Mouse (Mus musculus) C2C12 (cell line): ENCODE data around the gene Igf1. TPM values are rescaled to one million over a fixed set of nuclear protein-coding genes. Genes with fewer than 3 reads are reported as not detected.

Experiments used
- H3K27me3 ChIP-seq: one replicate; pipeline ENCODE4 v1.6.1; 2011; ENCODE audit not compliant: control insufficient read depth, insufficient read depth, insufficient read length
- H3K36me3 ChIP-seq: one replicate; pipeline ENCODE4 v1.6.1; 2011; ENCODE audit not compliant: control insufficient read depth, insufficient read depth
- H3K4me3 ChIP-seq: one replicate; pipeline ENCODE4 v1.5.1; 2011; ENCODE audit warnings: mild to moderate bottlenecking, control low read depth; ENCODE audit not compliant: poor library complexity, insufficient read depth, severe bottlenecking
- H3K79me2 ChIP-seq: one replicate; pipeline ENCODE4 v1.6.1; 2011; ENCODE audit not compliant: control insufficient read depth, insufficient read depth
- H3K79me3 ChIP-seq: one replicate; pipeline ENCODE4 v1.6.1; 2011; ENCODE audit warnings: low read depth, control low read depth
- H3ac ChIP-seq: one replicate; pipeline ENCODE3; 2011; ENCODE audit warnings: low read depth; ENCODE audit not compliant: control insufficient read depth, insufficient read length
- CEBPB ChIP-seq: IDR thresholded peaks from one replicate; pipeline ENCODE4 v1.6.1; 2011; ENCODE audit warnings: low read depth, mild to moderate bottlenecking, control low read depth, moderate library complexity
- CTCF ChIP-seq: IDR thresholded peaks from one replicate; pipeline ENCODE4 v1.5.1; 2011; ENCODE audit not compliant: control insufficient read depth, insufficient read depth, insufficient read length
- FOSL1 ChIP-seq: IDR thresholded peaks from one replicate; pipeline ENCODE4 v1.8.0; 2011; ENCODE audit warnings: mild to moderate bottlenecking, low read length; ENCODE audit not compliant: poor library complexity, insufficient read depth, severe bottlenecking
- MAX ChIP-seq: IDR thresholded peaks from one replicate; pipeline ENCODE4 v1.6.1; 2011; ENCODE audit warnings: mild to moderate bottlenecking, control low read depth
- MYOD1 ChIP-seq: IDR thresholded peaks from one replicate; pipeline ENCODE4 v1.6.1; 2011; ENCODE audit warnings: low read depth; ENCODE audit not compliant: control insufficient read depth, insufficient read length
- MYOG ChIP-seq: IDR thresholded peaks from one replicate; pipeline ENCODE4 v1.6.1; 2011; ENCODE audit not compliant: control insufficient read depth, insufficient read length; ENCODE audit errors: extremely low read depth
- USF1 ChIP-seq: IDR thresholded peaks from one replicate; pipeline ENCODE4 v1.6.1; 2011; ENCODE audit warnings: low read depth, mild to moderate bottlenecking, control low read depth, moderate library complexity
- polyA plus RNA-seq: library from polyadenylated mRNA; unstranded; fragments of >200 nt; fragmentation: generic; extraction: Trizol; gene quantifications from one replicate; pipeline ENCODE4 v1.2.1, GENCODE M21; 2012; ENCODE audit warnings: missing spikeins

The Igf1 gene
- polyA plus RNA-seq, 1 experiment: 0.05 TPM

DNA sequence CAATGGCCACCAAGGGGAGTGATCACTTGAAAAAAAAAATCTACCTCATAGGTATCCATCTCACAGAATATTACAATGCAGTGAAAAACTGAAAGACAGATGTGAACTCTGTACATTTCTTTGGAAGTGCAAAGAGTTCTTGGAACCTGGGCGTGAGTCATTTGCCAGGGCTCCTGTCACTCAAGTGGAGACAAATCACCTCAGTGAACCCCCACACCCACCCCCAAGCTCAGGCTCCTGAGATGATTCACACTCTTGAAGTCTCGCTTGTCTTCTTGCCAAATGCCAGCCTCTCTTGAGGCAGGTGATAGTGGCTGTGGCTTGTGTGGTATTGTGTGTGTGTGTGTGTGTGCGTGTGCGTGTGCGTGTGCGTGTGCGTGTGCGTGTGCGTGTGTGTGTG is 7.6 kb downstream of the Igf1 start:
- H3K79me2 ChIP-seq: no peaks in the 10 kb centered on the region
- no peaks in the 10 kb centered on the region for H3K79me3 ChIP-seq
- no peak for TF ChIP-seq USF1
- TF ChIP-seq MYOG: no peak
- no peak for TF ChIP-seq MAX
- no peak for TF ChIP-seq FOSL1
- TF ChIP-seq CEBPB: no peak
- no peak for TF ChIP-seq CTCF
- TF ChIP-seq MYOD1: no peak
- no peaks in the 10 kb centered on the region for H3K27me3 ChIP-seq
- no peaks in the 10 kb centered on the region for H3K36me3 ChIP-seq
- H3ac ChIP-seq: no peak overlapping the region
- no peak overlapping the region for H3K4me3 ChIP-seq

DNA sequence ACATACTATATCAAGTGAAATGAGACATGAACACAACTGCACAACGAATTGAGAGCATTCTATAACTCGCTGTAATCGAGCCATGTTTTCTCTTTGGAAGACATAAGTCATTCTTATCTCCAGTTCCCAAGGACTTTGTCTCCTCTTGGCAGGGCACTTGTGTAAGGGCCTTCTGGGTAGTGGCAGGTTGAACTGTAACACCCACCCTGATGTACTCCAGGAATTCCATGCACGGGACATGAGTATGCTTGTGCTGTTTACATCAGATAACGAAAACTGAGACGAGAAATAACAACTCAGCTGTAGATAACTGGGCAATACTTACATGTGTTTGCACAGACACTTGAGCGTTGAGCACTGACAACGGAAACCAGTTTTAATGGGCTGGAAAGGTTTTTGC is 8.4 kb downstream of the Igf1 start:
- H3K79me2 ChIP-seq: no peaks in the 10 kb centered on the region
- TF ChIP-seq CTCF (no peak), FOSL1 (no peak), MYOG (no peak), MYOD1 (no peak), USF1 (no peak), MAX (no peak), CEBPB (no peak)
- no peaks in the 10 kb centered on the region for H3K27me3 ChIP-seq
- no peak overlapping the region for H3K4me3 ChIP-seq
- no peak overlapping the region for H3ac ChIP-seq
- H3K36me3 ChIP-seq: no peaks in the 10 kb centered on the region
- no peaks in the 10 kb centered on the region for H3K79me3 ChIP-seq

DNA sequence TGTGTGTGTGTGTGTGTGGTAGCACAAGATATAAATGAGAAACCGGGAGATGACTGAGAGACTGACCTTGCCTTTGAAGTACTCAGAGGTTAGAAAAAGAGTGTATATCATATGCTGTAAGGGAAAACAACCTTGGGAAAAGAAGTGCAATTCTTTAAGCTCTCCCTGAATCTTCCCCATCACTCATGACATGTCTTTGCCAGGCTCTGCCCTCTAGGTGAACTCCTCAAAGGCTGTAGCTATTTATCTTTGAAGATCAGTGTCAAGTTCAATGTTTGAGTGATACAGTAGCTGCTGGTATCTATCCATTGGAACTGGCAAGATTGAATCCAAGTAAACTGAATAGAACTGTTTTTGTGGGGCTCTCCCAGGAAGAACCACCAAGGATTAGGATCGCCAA is 9.2 kb downstream of the Igf1 start:
- no peaks in the 10 kb centered on the region for H3K79me3 ChIP-seq
- no peaks in the 10 kb centered on the region for H3K36me3 ChIP-seq
- H3K4me3 ChIP-seq: no peak overlapping the region
- H3K27me3 ChIP-seq: no peaks in the 10 kb centered on the region
- H3K79me2 ChIP-seq: no peaks in the 10 kb centered on the region
- TF ChIP-seq USF1 (no peak), CEBPB (no peak), MAX (no peak), FOSL1 (no peak), CTCF (no peak), MYOG (no peak), MYOD1 (no peak)
- no peak overlapping the region for H3ac ChIP-seq

DNA sequence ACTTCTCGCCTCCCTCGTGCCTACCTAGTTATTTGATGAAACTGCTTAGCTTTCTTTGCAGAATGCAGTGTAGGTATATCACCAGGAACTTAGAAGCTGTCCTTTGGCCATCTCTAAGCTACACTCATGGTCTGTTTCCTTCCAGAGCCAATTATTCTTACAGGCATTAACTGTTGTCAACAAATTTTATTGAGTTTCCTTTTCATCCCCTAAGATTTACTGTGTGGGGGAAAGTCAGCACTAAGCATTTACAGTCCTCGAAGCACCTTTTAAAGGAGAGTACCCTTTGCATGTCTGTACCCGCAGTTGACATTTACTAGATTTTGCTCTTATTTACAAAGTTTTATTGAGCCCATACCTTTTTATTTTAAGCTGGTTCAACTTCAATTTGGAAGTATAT is 9.6 kb downstream of the Igf1 start:
- Histone ChIP-seq H3K4me3 (no peak overlapping the region), H3K36me3 (no peaks in the 10 kb centered on the region), H3K79me3 (no peaks in the 10 kb centered on the region), H3ac (no peak overlapping the region), H3K27me3 (no peaks in the 10 kb centered on the region), H3K79me2 (no peaks in the 10 kb centered on the region)
- TF ChIP-seq CEBPB (no peak), MYOD1 (no peak), FOSL1 (no peak), MAX (no peak), MYOG (no peak)

DNA sequence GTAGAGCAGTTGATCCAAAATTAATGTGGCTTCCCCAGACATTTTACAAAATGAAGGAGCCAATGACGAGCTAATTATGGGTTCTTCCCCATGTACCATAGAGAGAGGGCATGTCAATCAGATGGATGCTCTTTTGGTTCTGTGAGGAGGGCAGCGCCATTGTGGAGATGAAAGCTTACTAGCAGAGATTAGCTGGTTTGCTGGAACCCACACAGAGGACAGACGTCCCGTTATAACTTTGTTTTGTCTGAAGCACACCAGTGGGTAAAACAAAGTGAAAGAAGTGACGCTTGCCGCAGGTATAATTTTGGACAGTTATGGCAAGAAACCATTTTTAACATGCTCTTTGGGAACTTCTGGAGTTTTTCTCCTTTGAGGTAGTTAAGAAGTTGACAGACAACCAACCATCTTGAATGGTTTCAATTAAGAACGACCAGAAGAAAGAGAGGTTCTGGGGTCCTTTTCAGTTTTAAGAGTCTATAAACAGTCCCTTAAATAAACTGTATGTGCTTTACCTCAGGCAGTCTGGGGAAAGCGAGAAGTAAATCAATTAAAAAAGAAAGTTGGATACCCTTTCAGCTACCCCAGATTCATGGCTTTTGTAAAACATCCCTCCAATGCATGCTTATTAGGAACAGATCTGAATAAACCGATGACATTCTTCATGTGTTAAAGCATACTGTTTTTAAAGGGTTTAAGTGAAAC is 10.4 kb downstream of the Igf1 start:
- H3K27me3 ChIP-seq: no peaks in the 10 kb centered on the region
- no peak for TF ChIP-seq MAX
- no peak for TF ChIP-seq CTCF
- TF ChIP-seq CEBPB: no peak
- TF ChIP-seq FOSL1: no peak
- TF ChIP-seq MYOD1: no peak
- TF ChIP-seq USF1: no peak
- TF ChIP-seq MYOG: no peak
- H3K36me3 ChIP-seq: no peaks in the 10 kb centered on the region
- H3K79me3 ChIP-seq: no peaks in the 10 kb centered on the region
- H3ac ChIP-seq: no peak overlapping the region
- H3K4me3 ChIP-seq: no peak overlapping the region
- H3K79me2 ChIP-seq: no peaks in the 10 kb centered on the region

DNA sequence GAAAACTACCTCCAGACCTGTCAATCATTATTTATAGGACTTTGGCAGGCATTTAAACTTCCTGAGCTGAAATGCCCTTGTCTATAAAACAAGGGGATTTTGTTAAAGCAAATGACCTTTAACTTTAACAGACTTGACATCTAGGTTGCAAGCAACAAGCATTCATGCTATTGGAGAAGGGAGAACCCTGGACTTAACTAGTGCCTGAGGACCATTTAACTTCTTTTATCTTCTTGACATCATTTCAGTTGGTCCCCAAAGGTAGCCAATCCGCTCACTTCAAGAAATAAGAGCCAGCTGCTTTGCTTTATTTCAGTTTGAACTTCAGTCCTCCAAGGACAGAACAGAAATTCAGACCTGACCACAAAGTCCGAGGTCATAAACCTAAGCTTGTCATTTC is 11.1 kb downstream of the Igf1 start:
- no peak overlapping the region for H3ac ChIP-seq
- no peak for TF ChIP-seq USF1
- no peak for TF ChIP-seq MYOG
- no peak for TF ChIP-seq MAX
- TF ChIP-seq MYOD1: no peak
- TF ChIP-seq FOSL1: no peak
- no peak for TF ChIP-seq CEBPB
- no peak for TF ChIP-seq CTCF
- H3K4me3 ChIP-seq: no peak overlapping the region
- no peaks in the 10 kb centered on the region for H3K79me3 ChIP-seq
- no peaks in the 10 kb centered on the region for H3K79me2 ChIP-seq
- no peaks in the 10 kb centered on the region for H3K36me3 ChIP-seq
- no peaks in the 10 kb centered on the region for H3K27me3 ChIP-seq
